Mouse (Mus musculus) adrenal gland, postnatal 36 days (tissue): ENCODE data around the gene Sema4c. TPM values are rescaled to one million over a fixed set of nuclear protein-coding genes. Genes with fewer than 3 reads are reported as not detected.
A peak's percentile ranks its signal among the peaks of the same experiment; 100 is the strongest.

Source experiments
- DNase-seq, 2 experiments: peaks; one replicate each; pipeline ENCODE4 v3.0.0; 2021; ENCODE audit warnings: mixed read lengths in 1 of 2
- microRNA-seq: library from miRNA; unstranded; fragments of <30 nt; microRNA quantifications from one replicate; pipeline ENCODE4 v1.2.0, GENCODE M21; 2021
- total RNA-seq, 2 experiments: library from RNA; stranded (reverse); gene quantifications; 2 replicates each; pipeline ENCODE4 v1.2.3; 2021

Sema4c gene
- total RNA-seq, 2 experiments from 2014 or later, result 18.6 to 19.5 TPM

GRCm38 (mm10) chr1:36508238-36508637 is 49.9 kb downstream of the Sema4c start:
- DNase-seq, result no peak

- peak; percentile 73 to 80 for DNase-seq
These were observed 56.9 kb downstream of the Sema4c start for GRCm38 (mm10) chr1:36501261-36501660.

Small RNA genes lying within 50 kb of the gene (microRNA-seq; reads per million reads assigned to microRNA genes)
- not detected for gene Gm47280

Other genes with a start within 250 kb of the Sema4c start
- 100 to 1,000 TPM; 105 to 113 TPM for gene Kansl3, start 189.2 kb downstream of the Sema4c start, total RNA-seq
- under 1 TPM; 0.16 to 0.20 TPM for gene Fer1l5, start 186.1 kb downstream of the Sema4c start, total RNA-seq
- gene Lman2l, start 113.1 kb downstream of the Sema4c start, total RNA-seq, result 10 to 100 TPM; 36.4 to 52.2 TPM
- gene Cnnm4, start 86.7 kb downstream of the Sema4c start, total RNA-seq, result 1 to 10 TPM; 3.9 to 4.9 TPM
- 10 to 100 TPM; 21.5 to 34.2 TPM for gene Cnnm3, start 46.5 kb downstream of the Sema4c start, total RNA-seq
- gene Ankrd23, start 21.5 kb downstream of the Sema4c start, total RNA-seq, result 1 to 10 TPM; 6.4 to 8.1 TPM
- under 1 TPM in 1 of 2 experiments, not detected in 1; 0.49 TPM for gene Gm42417, start 18.9 kb downstream of the Sema4c start, total RNA-seq
- 10 to 100 TPM; 11.3 to 12.6 TPM for gene Ankrd39, start 10.9 kb downstream of the Sema4c start, total RNA-seq
- gene Fam178b, start 124.8 kb upstream of the Sema4c start, total RNA-seq, result under 1 TPM; 0.36 to 0.40 TPM
- gene Cox5b, start 133.1 kb upstream of the Sema4c start, total RNA-seq, result 100 to 1,000 TPM; 841 to 851 TPM
- gene 4933424G06Rik, start 151.8 kb upstream of the Sema4c start, total RNA-seq, result not detected
- gene Actr1b, start 156.1 kb upstream of the Sema4c start, total RNA-seq, result 100 to 1,000 TPM; 136 to 141 TPM
- under 1 TPM; 0.53 to 0.56 TPM for gene Zap70, start 203.4 kb upstream of the Sema4c start, total RNA-seq